Mouse (Mus musculus) neural tube, embryonic 11.5 days (tissue): ENCODE data around the gene Olfr1392. TPM values are rescaled to one million over a fixed set of nuclear protein-coding genes. Genes with fewer than 3 reads are reported as not detected.

Source experiments
- ATAC-seq: fragments of 200-750 bp; cut with Nextera tagmentation; 2 replicates; pipeline ENCODE4 v1.8.0; 2017; ENCODE audit warnings: moderate number of reproducible peaks, mild to moderate bottlenecking, moderate TSS enrichment, moderate library complexity; ENCODE audit not compliant: insufficient read depth, low FRiP score, low TSS enrichment
- DNase-seq: peaks from one replicate; pipeline ENCODE4 v3.0.0-alpha.2; 2015; ENCODE audit warnings: low spot score
- H3K27ac ChIP-seq: fragments of 300-500 bp; sonication (generic); 2 replicates; pipeline ENCODE4 v1.5.1; 2014; ENCODE audit warnings: low read depth, mild to moderate bottlenecking, low read length
- H3K27me3 ChIP-seq: fragments of 300-500 bp; sonication (generic); 2 replicates; pipeline ENCODE4 v1.6.1; 2014; ENCODE audit warnings: mild to moderate bottlenecking, low read length, mixed read lengths; ENCODE audit not compliant: control insufficient read depth, insufficient read depth
- H3K36me3 ChIP-seq: fragments of 300-500 bp; sonication (generic); 2 replicates; pipeline ENCODE4 v1.6.1; 2014; ENCODE audit warnings: mild to moderate bottlenecking, low read length, moderate library complexity, mixed read lengths; ENCODE audit not compliant: control insufficient read depth, insufficient read depth
- H3K4me1 ChIP-seq: fragments of 300-500 bp; sonication (generic); 2 replicates; pipeline ENCODE4 v1.6.1; 2014; ENCODE audit warnings: low read length, mixed read lengths; ENCODE audit not compliant: control insufficient read depth, insufficient read depth
- H3K4me2 ChIP-seq: fragments of 300-500 bp; sonication (generic); 2 replicates; pipeline ENCODE4 v1.6.1; 2014; ENCODE audit warnings: low read depth, mild to moderate bottlenecking, moderate library complexity
- H3K4me3 ChIP-seq: fragments of 300-500 bp; sonication (generic); 2 replicates; pipeline ENCODE4 v1.5.1; 2014; ENCODE audit warnings: low read depth, low read length
- H3K9ac ChIP-seq: fragments of 300-500 bp; sonication (generic); 2 replicates; pipeline ENCODE4 v1.6.1; 2014; ENCODE audit warnings: mild to moderate bottlenecking, low read length
- H3K9me3 ChIP-seq: fragments of 300-500 bp; sonication (generic); 2 replicates; pipeline ENCODE4 v1.6.1; 2016; ENCODE audit warnings: low read length; ENCODE audit not compliant: control insufficient read depth
- WGBS: fragments of 180-500 bp; shearing (Covaris S2); extraction: QIAGEN DNeasy Blood & Tissue Kit; methylation state at CpG from one replicate; pipeline ENCODE4 v1.1.7; 2014; 5-methylcytosine and 5-hydroxymethylcytosine counted together
- polyA plus RNA-seq: library from polyadenylated mRNA; unstranded; fragments of >200 nt; fragmentation: Nextera tagmentation; extraction: Ambion mirVana; gene quantifications from 2 replicates; pipeline ENCODE4 v1.2.1, GENCODE M21; 2014

Gene Olfr1392
- polyA plus RNA-seq, 1 experiment from 2014 or later, result not detected

GRCm38 (mm10) chr11:49260598-49261312 is 24.3 kb upstream of the Olfr1392 start:
- Histone ChIP-seq H3K9ac (no peak overlapping the region), H3K4me1 (no peaks in the 10 kb centered on the region), H3K27me3 (no peaks in the 10 kb centered on the region), H3K4me3 (no peak overlapping the region), H3K36me3 (peaks cover 7% of the 10 kb centered on the region), H3K27ac (no peak overlapping the region), H3K9me3 (no peaks in the 10 kb centered on the region), H3K4me2 (no peak overlapping the region)
- 95% methylated on average over 20 of the region's 21 CpGs for WGBS
- ATAC-seq (no peak), DNase-seq (no peak)

DNA sequence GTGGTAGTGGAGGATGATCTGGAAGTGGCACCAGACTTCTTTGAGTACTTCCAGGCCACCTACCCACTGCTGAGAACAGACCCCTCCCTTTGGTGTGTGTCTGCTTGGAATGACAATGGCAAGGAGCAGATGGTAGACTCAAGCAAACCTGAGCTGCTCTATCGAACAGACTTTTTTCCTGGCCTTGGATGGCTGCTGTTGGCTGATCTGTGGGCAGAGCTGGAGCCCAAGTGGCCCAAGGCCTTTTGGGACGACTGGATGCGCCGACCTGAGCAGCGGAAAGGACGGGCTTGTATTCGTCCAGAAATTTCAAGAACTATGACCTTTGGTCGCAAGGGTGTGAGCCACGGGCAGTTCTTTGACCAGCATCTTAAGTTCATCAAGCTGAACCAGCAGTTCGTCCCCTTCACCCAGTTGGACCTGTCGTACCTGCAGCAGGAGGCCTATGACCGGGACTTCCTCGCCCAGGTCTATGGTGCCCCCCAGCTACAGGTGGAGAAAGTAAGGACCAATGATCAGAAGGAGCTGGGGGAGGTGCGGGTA is 23.7 kb upstream of the Olfr1392 start:
- Histone ChIP-seq H3K9me3 (no peaks in the 10 kb centered on the region), H3K4me3 (no peak overlapping the region), H3K36me3 (peaks cover 7% of the 10 kb centered on the region), H3K27me3 (no peaks in the 10 kb centered on the region), H3K4me1 (no peaks in the 10 kb centered on the region), H3K4me2 (no peak overlapping the region), H3K27ac (no peak overlapping the region), H3K9ac (no peak overlapping the region)
- no peak for ATAC-seq
- 94% methylated on average over 14 of the region's 14 CpGs for WGBS
- no peak for DNase-seq

DNA sequence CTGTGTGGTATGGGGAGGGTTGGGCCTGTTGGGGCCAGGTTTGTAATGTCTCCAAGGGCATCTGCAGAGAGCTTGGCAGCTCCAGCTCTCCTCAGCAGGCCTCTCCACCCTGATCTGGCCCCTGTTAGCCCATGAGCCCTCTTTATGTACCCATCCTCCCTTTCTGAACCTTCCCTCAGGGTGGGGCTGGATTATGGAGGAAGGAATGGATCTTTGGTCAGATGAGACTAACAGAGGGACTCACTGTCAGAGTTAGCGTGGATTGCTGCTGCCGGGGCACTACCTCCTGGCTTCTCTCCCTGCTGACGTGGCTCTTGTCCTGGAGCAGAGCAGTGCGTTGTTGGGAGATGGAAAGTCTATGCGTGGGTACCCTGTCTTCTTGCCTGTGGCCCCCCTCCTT is 22.8 kb upstream of the Olfr1392 start:
- DNase-seq (no peak), ATAC-seq (no peak)
- Histone ChIP-seq H3K27ac (no peak overlapping the region), H3K4me2 (no peak overlapping the region), H3K36me3 (peaks cover 7% of the 10 kb centered on the region), H3K9me3 (no peaks in the 10 kb centered on the region), H3K4me3 (no peak overlapping the region), H3K9ac (no peak overlapping the region), H3K27me3 (no peaks in the 10 kb centered on the region), H3K4me1 (no peaks in the 10 kb centered on the region)
- 91% methylated on average over 5 of the region's 5 CpGs for WGBS

DNA sequence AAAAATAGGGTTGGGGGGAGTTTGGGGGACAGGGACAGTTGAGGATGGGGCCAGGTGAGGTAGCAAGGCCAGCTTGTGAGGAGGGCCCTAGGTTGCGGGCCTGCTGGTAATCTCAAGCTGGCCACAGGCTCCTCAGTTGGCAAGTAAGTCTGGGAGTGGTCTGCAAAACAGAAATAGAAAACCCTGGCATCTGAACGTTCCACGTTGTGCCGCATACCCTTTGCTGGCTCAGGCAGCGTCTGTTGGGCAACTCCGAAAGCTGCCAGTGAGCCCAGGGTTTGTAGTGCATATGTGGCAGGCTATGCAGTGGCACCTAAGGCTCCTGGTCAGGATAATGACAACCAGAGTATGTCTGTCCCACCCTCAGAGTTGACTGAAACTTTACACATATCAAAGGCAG is 21.9 kb upstream of the Olfr1392 start:
- H3K27me3 ChIP-seq, result no peaks in the 10 kb centered on the region
- H3K9ac ChIP-seq, result no peak overlapping the region
- no peak for DNase-seq
- WGBS, result 94% methylated on average over 6 of the region's 6 CpGs
- no peak overlapping the region for H3K4me3 ChIP-seq
- no peak for ATAC-seq
- no peak overlapping the region for H3K27ac ChIP-seq
- H3K4me1 ChIP-seq, result no peaks in the 10 kb centered on the region
- H3K36me3 ChIP-seq, result peaks cover 7% of the 10 kb centered on the region
- no peaks in the 10 kb centered on the region for H3K9me3 ChIP-seq
- no peak overlapping the region for H3K4me2 ChIP-seq

- Histone ChIP-seq H3K4me2 (no peak overlapping the region), H3K36me3 (peaks cover 7% of the 10 kb centered on the region), H3K27ac (no peak overlapping the region), H3K4me3 (no peak overlapping the region), H3K4me1 (no peaks in the 10 kb centered on the region), H3K27me3 (no peaks in the 10 kb centered on the region), H3K9me3 (no peaks in the 10 kb centered on the region), H3K9ac (no peak overlapping the region)
- 84% methylated on average over 7 of the region's 7 CpGs for WGBS
- no peak for ATAC-seq
- no peak for DNase-seq
These were observed 21.0 kb upstream of the Olfr1392 start for GRCm38 (mm10) chr11:49264081-49264480.

DNA sequence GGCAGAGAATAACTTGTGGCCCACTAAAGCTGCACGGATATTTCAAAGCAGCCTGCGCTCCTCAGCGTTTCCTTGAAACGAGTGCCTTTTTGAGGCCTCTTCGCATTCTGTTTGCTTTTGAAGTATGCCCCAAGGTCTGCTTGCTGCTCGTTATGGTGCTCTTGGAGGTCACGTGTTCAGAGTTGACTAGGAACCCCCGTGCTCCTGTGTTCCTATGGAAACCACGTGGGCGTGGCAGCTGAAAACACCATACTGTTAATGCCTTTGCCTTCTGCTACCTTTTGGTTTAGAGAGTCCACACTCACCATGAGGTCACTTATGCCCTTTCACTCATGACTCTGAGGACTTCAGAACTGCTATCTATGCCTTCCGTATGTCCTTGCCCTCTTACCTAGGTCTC is 20.5 kb upstream of the Olfr1392 start:
- 79% methylated on average over 11 of the region's 11 CpGs for WGBS

DNA sequence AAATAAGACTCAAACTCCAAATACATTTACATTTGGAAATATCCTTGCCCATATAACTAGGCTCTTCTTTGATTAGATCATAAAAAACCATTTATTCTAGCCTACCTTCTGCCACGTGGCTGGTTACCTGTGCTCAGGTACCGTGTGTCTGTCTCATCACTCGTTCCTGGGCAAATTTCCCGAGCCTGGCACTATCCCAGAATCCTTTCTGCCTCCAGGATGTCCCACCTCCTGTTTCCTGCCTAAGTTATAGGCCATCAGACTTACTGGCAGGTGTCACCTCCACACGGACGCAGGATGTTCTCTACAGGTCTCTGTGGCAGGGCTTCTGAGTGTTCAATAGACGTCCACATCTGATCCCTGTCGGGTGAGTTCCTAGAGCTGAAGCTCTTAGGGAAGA is 20.0 kb upstream of the Olfr1392 start:
- peaks cover 7% of the 10 kb centered on the region for H3K36me3 ChIP-seq
- 80% methylated on average over 8 of the region's 8 CpGs for WGBS
- no peak for DNase-seq
- H3K9ac ChIP-seq, result no peak overlapping the region
- H3K27me3 ChIP-seq, result no peaks in the 10 kb centered on the region
- H3K9me3 ChIP-seq, result no peaks in the 10 kb centered on the region
- H3K4me1 ChIP-seq, result no peaks in the 10 kb centered on the region
- no peak overlapping the region for H3K4me2 ChIP-seq
- no peak overlapping the region for H3K4me3 ChIP-seq
- H3K27ac ChIP-seq, result no peak overlapping the region
- ATAC-seq, result no peak

More for the DNA sequence above, 20.5 kb upstream of the Olfr1392 start:
- Histone ChIP-seq H3K27me3 (no peaks in the 10 kb centered on the region), H3K4me2 (no peak overlapping the region), H3K4me1 (no peaks in the 10 kb centered on the region), H3K4me3 (no peak overlapping the region), H3K36me3 (peaks cover 7% of the 10 kb centered on the region), H3K27ac (no peak overlapping the region), H3K9ac (no peak overlapping the region), H3K9me3 (no peaks in the 10 kb centered on the region)
- ATAC-seq (no peak), DNase-seq (no peak)

DNA sequence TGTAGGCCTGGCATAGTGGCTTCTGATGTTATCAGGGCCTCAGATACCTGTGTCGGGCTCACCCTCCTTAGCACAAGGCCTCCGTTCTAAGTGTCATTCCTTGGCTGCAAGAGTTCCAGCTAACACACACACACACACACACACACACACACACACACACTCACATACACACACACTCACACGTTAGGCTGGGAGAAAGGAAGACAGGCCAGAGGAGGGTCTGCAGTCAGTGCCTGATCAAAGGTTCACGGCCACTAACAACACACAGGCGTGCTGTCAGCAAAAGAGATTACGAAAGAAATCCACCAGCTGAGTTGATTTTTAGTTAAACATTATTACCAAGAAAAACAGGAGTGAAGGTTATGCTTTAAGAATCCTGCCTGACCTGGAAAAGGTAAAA is 18.4 kb upstream of the Olfr1392 start:
- no peak overlapping the region for H3K27ac ChIP-seq
- ATAC-seq (no peak), DNase-seq (no peak)
- no peak overlapping the region for H3K4me3 ChIP-seq
- WGBS, result 96% methylated on average over 6 of the region's 6 CpGs
- H3K9me3 ChIP-seq, result no peaks in the 10 kb centered on the region
- H3K4me1 ChIP-seq, result no peaks in the 10 kb centered on the region
- H3K36me3 ChIP-seq, result peaks cover 3% of the 10 kb centered on the region; the same call in 1 of the 2 replicates
- no peak overlapping the region for H3K4me2 ChIP-seq
- H3K27me3 ChIP-seq, result no peaks in the 10 kb centered on the region
- H3K9ac ChIP-seq, result no peak overlapping the region

GRCm38 (mm10) chr11:49267316-49267715 is 17.8 kb upstream of the Olfr1392 start:
- no peak for DNase-seq
- Histone ChIP-seq H3K36me3 (no peaks in the 10 kb centered on the region), H3K4me2 (no peak overlapping the region), H3K9me3 (no peaks in the 10 kb centered on the region), H3K4me3 (no peak overlapping the region), H3K27ac (no peak overlapping the region), H3K27me3 (no peaks in the 10 kb centered on the region), H3K9ac (no peak overlapping the region), H3K4me1 (no peaks in the 10 kb centered on the region)
- ATAC-seq, result no peak
- 90% methylated on average over 10 of the region's 10 CpGs for WGBS
